Comparison of ENCODE assay signal across 22 mouse cellular contexts in genomic region chr14:30045239-30045638, GRCm38 (mm10). TPM values are rescaled to one million over a fixed set of nuclear protein-coding genes. Genes with fewer than 3 reads are reported as not detected.
A peak's percentile ranks its signal among the peaks of the same experiment; 100 is the strongest.
DNase-seq lines count a peak whose midpoint lies in the region; ATAC-seq and TF ChIP-seq lines count a peak whose summit lies in the region.
"Had no signal": no experiment of that assay in that cellular context is flagged by ENCODE, and none has a peak within 500 bp of the region (broad histone marks: within the 10 kb centered on the region; RNA-seq: fewer than 3 reads in every experiment).

No protein-coding gene starts in this region.

- 60% methylated on average over 10 of the region's 10 CpGs for WGBS in heart, embryonic 14.5 days

- peaks cover 2% of the 10 kb centered on the region for H3K4me1 ChIP-seq in testis, adult 2 months (ENCODE audit: control insufficient read depth, insufficient read depth, low read length)
- H3K4me1 ChIP-seq in heart, embryonic 14.5 days (ENCODE audit: control insufficient read depth in 2 of 2, insufficient read depth in 2 of 2, low read length in 2 of 2): peaks cover 6 to 14% of the 10 kb centered on the region in 2 experiments
- H3K4me1 ChIP-seq: limb, embryonic 10.5 days; liver, embryonic 13.5 days; midbrain, embryonic 12.5 days; neural tube, embryonic 15.5 days had no signal

- H3K27me3 ChIP-seq in testis, adult 2 months (ENCODE audit: control insufficient read depth, insufficient read depth, low read length): no peaks in the 10 kb centered on the region
- no peaks in the 10 kb centered on the region for H3K27me3 ChIP-seq in heart, embryonic 14.5 days (ENCODE audit: control insufficient read depth, insufficient read depth, low read length)
- H3K27me3 ChIP-seq: forebrain, embryonic 15.5 days; liver, embryonic 13.5 days; midbrain, embryonic 12.5 days; neural tube, embryonic 15.5 days had no signal

- ATAC-seq in heart, embryonic 14.5 days (ENCODE audit: insufficient number of reproducible peaks, insufficient read depth, low FRiP score, low read depth): peak; percentile 45
- ATAC-seq in megakaryocyte-erythroid progenitor cell, adult 5-6 weeks (replicated peaks; ENCODE audit: low FRiP score, low TSS enrichment, poor library complexity, severe bottlenecking): no peak
- ATAC-seq: forebrain, embryonic 15.5 days; hindbrain, embryonic 16.5 days had no signal

- no peaks in the 10 kb centered on the region for H3K9me3 ChIP-seq in heart, embryonic 14.5 days (ENCODE audit: control insufficient read depth, low read length)
- H3K9me3 ChIP-seq: forebrain, embryonic 15.5 days; limb, embryonic 10.5 days; liver, embryonic 13.5 days; midbrain, embryonic 12.5 days; neural tube, embryonic 15.5 days had no signal

- H3K27ac ChIP-seq in testis, adult 2 months (ENCODE audit: control insufficient read depth, insufficient read depth, low read depth, low read length): peak overlapping the region; percentile 60; the same call in 1 of the 2 replicates
- H3K27ac ChIP-seq in heart, embryonic 14.5 days (replicated peaks in 1 of 2; ENCODE audit: control insufficient read depth in 1 of 2, insufficient read depth in 1 of 2, low read depth in 2 of 2, low read length in 2 of 2): peak overlapping the region; percentile 30 to 50; a peak in 3 of 4 replicates
- H3K27ac ChIP-seq: forebrain, embryonic 15.5 days; limb, embryonic 10.5 days; liver, embryonic 13.5 days; midbrain, embryonic 12.5 days; neural tube, embryonic 15.5 days had no signal

- TF ChIP-seq POLR2A in testis, adult 2 months (IDR thresholded peaks at IDR 0.05; ENCODE audit: control insufficient read depth, low read depth, low read length): no peak

- no peak overlapping the region for H3K4me3 ChIP-seq in testis, adult 2 months (ENCODE audit: control insufficient read depth, low read depth, low read length)
- H3K4me3 ChIP-seq in heart, embryonic 14.5 days (ENCODE audit: control insufficient read depth in 1 of 2, insufficient read depth in 1 of 2, low read depth in 1 of 2, low read length in 2 of 2): no peak overlapping the region
- H3K4me3 ChIP-seq: forebrain, embryonic 15.5 days; limb, embryonic 10.5 days; liver, embryonic 13.5 days; midbrain, embryonic 12.5 days; neural tube, embryonic 15.5 days had no signal

- DNase-seq in gastrocnemius, postnatal 25 days: peak; percentile 39
- no peak for DNase-seq in gastrocnemius, postnatal 10 days
- DNase-seq in testis, postnatal 10 days (ENCODE audit: low spot score): no peak
- DNase-seq in skeletal muscle tissue, adult 2 months (ENCODE audit: low read depth, low spot score): peak; percentile 21
- DNase-seq in ovary, postnatal 14 days (ENCODE audit: low spot score): no peak
- DNase-seq: adrenal gland, adult 8-10 months; B cell, adult 2 months; cerebellum, adult 9-10 months; gastrocnemius, postnatal 36 days; kidney, adult 11 months; liver, embryonic 13.5 days; lung, postnatal 36 days; spleen, adult 18-20 months; thymus, postnatal 4 days had no signal

- no peak for TF ChIP-seq CTCF in testis, adult 2 months (IDR thresholded peaks at IDR 0.05; ENCODE audit: control insufficient read depth, insufficient read depth, insufficient replicate concordance, low read depth, low read length)

- H3K9ac ChIP-seq in heart, embryonic 14.5 days (ENCODE audit: low read length): no peak overlapping the region
- H3K9ac ChIP-seq: forebrain, embryonic 15.5 days; liver, embryonic 13.5 days; midbrain, embryonic 12.5 days; neural tube, embryonic 15.5 days had no signal

- no peak overlapping the region for H3K4me2 ChIP-seq in heart, embryonic 14.5 days (ENCODE audit: low read length)
- H3K4me2 ChIP-seq: forebrain, embryonic 15.5 days; liver, embryonic 13.5 days; midbrain, embryonic 12.5 days; neural tube, embryonic 15.5 days had no signal

- H3K36me3 ChIP-seq in testis, adult 2 months (ENCODE audit: control insufficient read depth, insufficient read depth, low read length): no peaks in the 10 kb centered on the region
- 0 out of 2 replicates have a peak, but pooled peaks cover 4% of the 10 kb centered on the region for H3K36me3 ChIP-seq in heart, embryonic 14.5 days (ENCODE audit: control insufficient read depth, insufficient read depth, low read length)
- H3K36me3 ChIP-seq: forebrain, embryonic 15.5 days; limb, embryonic 10.5 days; liver, embryonic 13.5 days; midbrain, embryonic 12.5 days had no signal

RNA-seq across cellular contexts. Expression of gene Chdh, which starts 36.4 kb away (rescaled TPM):
- 1 to 10 TPM in 1 of 2 experiments, under 1 TPM in 1; 0.18 to 1.3 TPM for total RNA-seq in gastrocnemius, postnatal 25 days (2021)
- under 1 TPM; 0.35 to 0.41 TPM for total RNA-seq in gastrocnemius, postnatal 10 days (2021)
- polyA plus RNA-seq in testis, adult 2 months (2012; rRNA removed): 11.7 and 13.4 TPM in 2 replicates
- polyA plus RNA-seq in heart, embryonic 14.5 days (2014; fragmentation: Nextera tagmentation; extraction: Ambion mirVana): 0.19 and 0.45 TPM in 2 replicates
- 0.11 and 0.84 TPM in 2 replicates for total RNA-seq in megakaryocyte-erythroid progenitor cell, adult 5-6 weeks (2014; fragmentation: Nextera tagmentation)
- total RNA-seq in megakaryocyte-erythroid progenitor cell, adult 5-6 weeks (2017): 0.14 and 1.0 TPM in 2 replicates

RNA-seq across cellular contexts. Expression of gene Il17rb, which starts 36.5 kb away (rescaled TPM):
- under 1 TPM in 1 of 2 experiments, not detected in 1; 0.19 TPM for total RNA-seq in gastrocnemius, postnatal 25 days (2021)
- total RNA-seq in gastrocnemius, postnatal 10 days (2021): under 1 TPM in 1 of 2 experiments, not detected in 1; 0.16 TPM
- 2.2 and 2.5 TPM in 2 replicates for polyA plus RNA-seq in testis, adult 2 months (2012; rRNA removed)
- 0.36 and 0.85 TPM in 2 replicates for polyA plus RNA-seq in heart, embryonic 14.5 days (2014; fragmentation: Nextera tagmentation; extraction: Ambion mirVana)
- total RNA-seq in megakaryocyte-erythroid progenitor cell, adult 5-6 weeks (2014; fragmentation: Nextera tagmentation): 0.17 TPM in 1 of 2 replicates, not detected in the other
- not detected in 2 replicates for total RNA-seq in megakaryocyte-erythroid progenitor cell, adult 5-6 weeks (2017)
- total RNA-seq: gastrocnemius, postnatal 36 days had no signal

Comparison
In these comparisons a context has a peak if more than half of its experiments do, and no peak if none do; other contexts are left out.
1. DNase-seq: peak in gastrocnemius, postnatal 25 days (single experiment) and skeletal muscle tissue, adult 2 months (single experiment); none in gastrocnemius, postnatal 10 days (single experiment), testis, postnatal 10 days (single experiment) and ovary, postnatal 14 days (single experiment).